Mouse (Mus musculus) thymus, adult 2 months (tissue): ENCODE measurements around the gene Arhgef28.

ENCODE experiments used
- CTCF ChIP-seq: fragments of 200-500 bp; IDR thresholded peaks from 2 replicates; pipeline ENCODE4 v1.5.1; 2012; ENCODE audit warnings: mild to moderate bottlenecking, control low read depth, low read length, moderate library complexity, borderline replicate concordance; ENCODE audit not compliant: control insufficient read depth, poor library complexity, insufficient read depth; ENCODE audit errors: extremely low read depth
- POLR2A ChIP-seq: fragments of 200-500 bp; IDR thresholded peaks from 2 replicates; pipeline ENCODE4 v1.6.1; 2012; ENCODE audit warnings: mild to moderate bottlenecking, low read length, control low read depth, moderate library complexity; ENCODE audit not compliant: control insufficient read depth, poor library complexity, insufficient read depth; ENCODE audit errors: extremely low read depth

DNA sequence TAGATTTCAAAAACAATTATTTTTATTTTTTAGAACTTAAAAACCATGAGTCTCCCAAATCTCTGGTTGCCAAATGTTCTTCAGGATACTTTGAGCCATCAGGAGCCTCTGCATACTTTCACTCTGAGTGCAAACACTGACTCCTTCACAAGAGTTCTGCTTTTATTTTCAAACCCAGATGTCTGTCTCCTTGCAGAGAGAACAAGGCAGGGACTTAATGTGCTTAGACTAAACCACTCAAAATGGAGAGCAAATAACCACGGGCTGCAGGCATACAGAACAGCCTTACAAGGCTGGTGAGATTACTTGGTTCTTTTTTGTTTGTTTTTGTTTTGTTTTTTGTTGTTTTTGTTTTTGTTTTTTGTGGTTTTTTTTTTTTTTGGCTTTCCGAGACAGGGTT, 98.6 kb downstream of the Arhgef28 start:
- TF ChIP-seq CTCF: no peak
- no peak for TF ChIP-seq POLR2A
